Mouse (Mus musculus) colon, adult 2 months (tissue): ENCODE results near the gene Olfr617. TPM values are rescaled to one million over a fixed set of nuclear protein-coding genes. Genes with fewer than 3 reads are reported as not detected.

Source experiments
- polyA plus RNA-seq: library from polyadenylated mRNA; depleted of rRNA; stranded (reverse); fragments of >200 nt; gene quantifications from 2 replicates; pipeline ENCODE4 v1.2.3, GENCODE M21; 2012; rRNA removed

The Olfr617 gene
- polyA plus RNA-seq = not detected in 2 replicates

DNA sequence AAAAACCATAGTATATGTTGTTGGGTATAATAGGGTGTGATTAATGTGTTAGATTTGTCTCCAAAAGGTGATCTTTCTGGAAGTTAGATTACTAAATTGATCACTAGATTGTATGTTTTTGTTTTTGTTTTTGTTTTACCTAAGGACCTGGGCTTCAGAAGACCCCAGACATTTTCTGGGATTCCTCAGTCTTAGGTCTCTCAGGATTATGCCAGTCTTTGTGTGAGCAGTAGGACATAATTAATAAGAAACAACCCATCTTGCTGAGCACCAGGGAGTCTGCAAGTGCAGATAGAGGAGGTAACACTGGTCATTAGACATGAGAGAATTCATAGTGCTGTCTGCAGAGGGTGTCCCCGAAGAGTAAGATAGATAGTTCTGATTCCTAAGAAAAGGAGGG is at the start of gene Olfr617:
Olfr617 (plus strand) TSS at position 301 of the 400 bp plus-strand sequence.

DNA sequence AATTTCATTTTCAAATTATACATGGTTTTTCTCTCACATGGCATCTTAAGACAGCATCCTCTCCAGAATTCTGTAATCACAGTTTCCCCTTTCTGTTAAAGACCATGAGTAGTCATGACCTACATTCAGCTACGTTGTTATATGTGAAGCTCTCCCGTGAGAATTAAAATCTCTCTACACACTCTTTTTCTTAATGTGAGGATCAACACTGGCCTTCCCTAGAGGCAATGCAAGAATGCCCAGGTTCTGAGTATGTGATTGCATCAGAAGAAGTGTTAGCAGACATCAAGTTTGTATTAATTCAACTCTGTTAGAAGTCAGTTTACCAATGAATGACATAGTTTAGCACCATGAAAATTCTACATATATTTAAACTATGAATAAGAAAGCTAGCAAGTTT is 30.2 kb upstream of the Olfr617 start, which contains the start of gene Olfr612:
Olfr612 (minus strand) TSS at position 101 of the 400 bp plus-strand sequence.

DNA sequence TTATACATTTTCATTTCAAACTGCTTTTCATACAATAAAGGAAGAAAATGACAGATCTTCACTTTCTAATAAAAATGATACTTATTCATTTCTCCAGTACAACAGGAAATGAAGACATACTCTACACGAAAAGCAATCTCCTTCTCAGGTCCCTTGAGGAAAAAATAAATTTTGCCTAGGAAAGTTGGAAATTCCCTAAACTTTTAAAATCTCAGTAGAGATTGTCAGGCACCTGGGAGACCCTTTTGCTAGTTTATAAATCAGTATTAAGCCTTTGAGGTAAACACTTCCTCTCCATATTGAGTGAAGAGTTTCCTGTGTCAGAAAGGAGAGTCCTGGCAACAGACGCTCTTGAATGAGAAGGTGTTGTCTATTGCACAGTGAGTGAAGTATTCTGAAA is 25.1 kb upstream of the Olfr617 start, which contains the start of gene Olfr613:
Olfr613 (plus strand) TSS at position 301 of the 400 bp plus-strand sequence.

DNA sequence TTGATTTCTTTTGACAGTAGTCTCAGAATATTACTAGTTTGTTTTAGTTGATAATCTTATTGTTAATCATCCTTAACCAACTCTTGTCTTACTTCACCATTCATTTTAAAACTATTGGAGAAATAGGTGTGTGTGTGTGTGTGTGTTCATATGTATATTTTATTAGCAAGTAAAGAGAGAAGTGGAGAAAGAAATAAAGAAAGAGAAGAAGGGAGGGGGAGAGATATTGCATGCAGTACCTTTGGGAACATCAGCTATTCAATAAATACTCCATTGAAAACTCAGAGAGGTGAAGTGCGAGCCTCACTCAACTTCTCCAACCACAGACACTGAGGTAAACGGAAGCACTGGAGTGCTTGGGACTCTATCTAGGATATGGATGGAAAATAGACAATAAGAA is 17.1 kb upstream of the Olfr617 start, which contains the start of gene Olfr615:
Olfr615 (plus strand) TSS at position 301 of the 400 bp plus-strand sequence.

DNA sequence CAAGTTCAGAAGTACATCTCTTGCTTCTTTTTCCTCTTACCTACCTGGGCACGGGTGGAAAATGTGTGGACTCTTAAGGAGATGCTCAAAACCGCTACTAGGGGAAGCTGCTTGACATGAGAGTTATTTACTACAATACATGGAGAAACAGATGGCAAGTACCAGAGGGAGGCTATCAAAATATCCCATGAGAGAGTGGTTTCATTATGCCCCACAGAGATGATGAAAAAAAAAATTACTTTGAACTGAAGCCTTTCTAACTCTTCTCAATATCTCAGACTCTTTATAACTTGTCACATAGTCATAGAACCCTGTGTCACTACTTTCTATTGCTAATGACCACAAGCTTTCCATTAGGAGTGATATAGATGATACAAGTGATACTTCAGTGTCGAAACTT is 3.8 kb upstream of the Olfr617 start, which contains the start of gene Olfr616:
Olfr616 (minus strand) TSS at position 101 of the 400 bp plus-strand sequence.

DNA sequence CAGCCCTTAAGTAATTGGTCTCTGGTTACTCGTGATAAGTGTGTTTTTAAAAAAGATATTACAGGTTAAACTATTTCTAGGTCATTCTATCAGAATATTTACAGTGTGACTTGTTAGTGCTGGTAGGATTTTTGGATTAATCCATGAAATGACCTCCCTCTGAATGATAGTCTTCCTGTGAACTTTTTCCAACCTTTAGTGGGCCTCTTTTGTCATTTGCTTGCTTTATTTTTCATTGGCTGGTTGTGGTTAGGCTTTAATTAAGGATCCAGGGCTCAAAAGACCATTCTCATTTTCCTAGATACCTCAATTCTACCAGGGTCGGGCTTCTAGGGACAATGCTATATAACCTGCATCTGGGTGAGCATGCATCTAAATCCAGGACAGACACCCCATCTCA is 16.9 kb downstream of the Olfr617 start, which contains the start of gene Olfr618:
Olfr618 (plus strand) TSS at position 301 of the 400 bp plus-strand sequence.

DNA sequence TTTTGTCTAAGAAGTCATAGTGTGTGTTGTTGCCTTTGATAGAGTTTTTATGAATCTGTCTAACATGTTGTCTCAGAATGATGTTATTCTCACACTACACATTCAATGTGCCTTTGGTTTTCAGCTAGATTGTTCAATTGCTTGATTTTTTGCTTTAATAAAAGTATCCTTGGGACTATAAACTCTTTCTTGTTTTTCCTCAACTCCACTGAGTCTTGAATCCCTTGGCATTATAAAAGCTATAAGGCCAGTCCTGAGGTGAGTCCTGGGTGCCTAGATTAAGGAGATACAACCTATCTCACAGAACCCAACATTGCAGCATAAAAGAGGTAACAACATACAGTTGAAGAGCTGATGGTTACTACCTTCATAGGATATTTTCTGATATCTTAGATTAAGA is 27.4 kb downstream of the Olfr617 start, which contains the start of gene Olfr619:
Olfr619 (plus strand) TSS at position 301 of the 400 bp plus-strand sequence.

DNA sequence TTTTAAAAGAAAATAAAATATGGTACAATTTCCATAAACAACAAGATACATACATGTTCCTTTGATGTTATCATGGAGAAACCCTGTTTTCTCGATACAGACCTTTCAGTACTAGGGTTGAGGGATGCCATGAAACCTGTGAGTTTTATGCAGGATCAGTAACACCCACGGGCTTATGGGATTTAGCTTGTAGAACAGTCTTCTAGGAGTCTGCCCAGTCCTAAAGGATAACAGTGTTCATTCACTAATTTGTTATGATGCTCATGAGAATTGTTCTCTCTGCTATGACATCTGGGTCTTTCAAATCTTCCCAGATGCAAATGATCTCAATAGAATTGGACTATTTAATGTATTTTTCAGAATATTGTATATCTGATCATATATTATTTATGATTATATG is 39.6 kb downstream of the Olfr617 start, which contains the start of gene Olfr620:
Olfr620 (minus strand) TSS at position 101 of the 400 bp plus-strand sequence.

Other genes starting within 250 kb of the Olfr617 start
- gene Olfr598, start 249.5 kb upstream of the Olfr617 start, polyA plus RNA-seq = not detected in 2 replicates
- not detected in 2 replicates for gene Olfr599, start 237.1 kb upstream of the Olfr617 start, polyA plus RNA-seq
- gene Olfr600, start 223.4 kb upstream of the Olfr617 start, polyA plus RNA-seq = not detected in 2 replicates
- not detected in 2 replicates for gene Olfr601, start 210.4 kb upstream of the Olfr617 start, polyA plus RNA-seq
- gene Olfr603, start 186.9 kb upstream of the Olfr617 start, polyA plus RNA-seq = not detected in 2 replicates
- not detected in 2 replicates for gene Usp17lc, start 158.0 kb upstream of the Olfr617 start, polyA plus RNA-seq
- gene Olfr605, start 127.6 kb upstream of the Olfr617 start, polyA plus RNA-seq = not detected in 2 replicates
- not detected in 2 replicates for gene Olfr606, start 124.0 kb upstream of the Olfr617 start, polyA plus RNA-seq
- not detected in 2 replicates for gene Olfr607, start 108.9 kb upstream of the Olfr617 start, polyA plus RNA-seq
- not detected in 2 replicates for gene Olfr608, start 103.2 kb upstream of the Olfr617 start, polyA plus RNA-seq
- not detected in 2 replicates for gene Olfr609, start 75.0 kb upstream of the Olfr617 start, polyA plus RNA-seq
- gene Olfr610, start 60.9 kb upstream of the Olfr617 start, polyA plus RNA-seq = not detected in 2 replicates
- not detected in 2 replicates for gene Olfr611, start 52.2 kb upstream of the Olfr617 start, polyA plus RNA-seq
- gene Olfr612, start 30.3 kb upstream of the Olfr617 start, polyA plus RNA-seq = not detected in 2 replicates
- not detected in 2 replicates for gene Olfr613, start 25.0 kb upstream of the Olfr617 start, polyA plus RNA-seq
- gene Olfr615, start 17.0 kb upstream of the Olfr617 start, polyA plus RNA-seq = not detected in 2 replicates
- not detected in 2 replicates for gene Olfr616, start 3.9 kb upstream of the Olfr617 start, polyA plus RNA-seq
- gene Olfr618, start 17.0 kb downstream of the Olfr617 start, polyA plus RNA-seq = not detected in 2 replicates
- not detected in 2 replicates for gene Olfr619, start 27.5 kb downstream of the Olfr617 start, polyA plus RNA-seq
- not detected in 2 replicates for gene Olfr620, start 39.5 kb downstream of the Olfr617 start, polyA plus RNA-seq
- not detected in 2 replicates for gene Olfr622, start 69.6 kb downstream of the Olfr617 start, polyA plus RNA-seq
- not detected in 2 replicates for gene Olfr623, start 90.6 kb downstream of the Olfr617 start, polyA plus RNA-seq
- not detected in 2 replicates for gene Olfr624, start 98.1 kb downstream of the Olfr617 start, polyA plus RNA-seq
- not detected in 2 replicates for gene Olfr625-ps1, start 109.7 kb downstream of the Olfr617 start, polyA plus RNA-seq
- not detected in 2 replicates for gene Olfr243, start 141.6 kb downstream of the Olfr617 start, polyA plus RNA-seq
- gene Olfr628, start 157.3 kb downstream of the Olfr617 start, polyA plus RNA-seq = not detected in 2 replicates
- not detected in 2 replicates for gene Olfr629, start 171.9 kb downstream of the Olfr617 start, polyA plus RNA-seq
- gene Olfr630, start 184.3 kb downstream of the Olfr617 start, polyA plus RNA-seq = not detected in 2 replicates
- not detected in 2 replicates for gene Olfr69, start 198.5 kb downstream of the Olfr617 start, polyA plus RNA-seq
- not detected in 2 replicates for gene Olfr68, start 206.6 kb downstream of the Olfr617 start, polyA plus RNA-seq
- gene Olfr67, start 218.8 kb downstream of the Olfr617 start, polyA plus RNA-seq = not detected in 2 replicates
- 19.7 and 97.2 TPM in 2 replicates for gene Hbb-bt, start 240.9 kb downstream of the Olfr617 start, polyA plus RNA-seq